Mouse (Mus musculus): Measurements from ENCODE around the gene Rela. TPM values are rescaled to one million over a fixed set of nuclear protein-coding genes. Genes with fewer than 3 reads are reported as not detected.
A peak's percentile ranks its signal among the peaks of the same experiment; 100 is the strongest.

Rela gene
- polyA plus RNA-seq, 1 experiment = 40.3 TPM

DNA sequence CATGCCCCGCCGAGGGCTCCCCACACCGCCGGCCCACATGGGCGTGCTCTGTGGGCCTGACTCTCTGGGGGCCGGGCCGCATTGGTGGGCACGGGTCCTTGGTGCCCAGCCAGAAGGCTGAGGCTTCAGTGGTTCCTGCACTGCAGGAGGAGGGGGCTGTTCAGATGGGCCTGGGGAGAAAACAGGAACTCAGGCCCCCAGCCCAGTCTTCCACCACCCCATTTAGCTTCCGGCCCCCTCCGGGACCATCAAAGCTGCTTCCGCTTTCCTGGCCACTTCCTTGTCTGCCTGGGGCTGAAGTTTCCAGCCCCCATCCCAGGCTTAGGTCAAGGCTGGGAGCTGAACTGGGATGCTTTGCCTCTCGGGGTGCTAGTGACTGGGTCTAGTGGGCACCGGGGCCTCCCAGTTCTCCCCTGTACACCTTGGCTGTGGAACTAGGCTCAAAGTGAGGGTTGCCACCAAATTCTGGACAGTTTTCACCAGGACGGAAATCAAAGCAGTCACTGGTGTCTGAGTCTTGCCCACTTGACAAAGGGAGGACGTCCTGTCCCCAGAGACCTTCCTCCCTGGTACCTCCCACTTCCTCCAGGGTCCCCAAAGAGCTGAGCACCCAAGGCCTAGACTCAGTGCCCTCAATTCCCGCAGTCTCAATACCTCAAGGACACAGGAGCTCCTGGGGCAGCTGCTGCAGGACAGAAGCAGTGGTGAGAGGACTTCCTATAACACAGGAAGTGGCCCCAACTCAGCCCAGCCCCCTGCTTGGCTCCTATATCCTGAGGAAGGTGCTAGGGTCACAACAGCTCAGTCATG, 23.9 kb downstream of the Rela start:
- H3K27ac ChIP-seq (ENCODE audit: insufficient read depth, low read length) = no peak overlapping the region
- H3K4me3 ChIP-seq (replicated peaks; ENCODE audit: insufficient read depth, low read depth, low read length) = no peak overlapping the region
- no peaks in the 10 kb centered on the region for H3K27me3 ChIP-seq (ENCODE audit: control insufficient read depth, insufficient read depth, low read length)
- TF ChIP-seq POLR2A (IDR thresholded peaks at IDR 0.05; ENCODE audit: borderline replicate concordance, insufficient read depth, low read length) (no peak), CTCF (IDR thresholded peaks at IDR 0.05; ENCODE audit: borderline replicate concordance, insufficient read depth, low read depth, low read length) (no peak)
- 80% methylated on average over 16 of the region's 16 CpGs for WGBS
- DNase-seq = no peak
- peaks cover 4% of the 10 kb centered on the region; the same call in 1 of the 2 replicates for H3K4me1 ChIP-seq (ENCODE audit: control insufficient read depth, insufficient read depth, low read length)

DNA sequence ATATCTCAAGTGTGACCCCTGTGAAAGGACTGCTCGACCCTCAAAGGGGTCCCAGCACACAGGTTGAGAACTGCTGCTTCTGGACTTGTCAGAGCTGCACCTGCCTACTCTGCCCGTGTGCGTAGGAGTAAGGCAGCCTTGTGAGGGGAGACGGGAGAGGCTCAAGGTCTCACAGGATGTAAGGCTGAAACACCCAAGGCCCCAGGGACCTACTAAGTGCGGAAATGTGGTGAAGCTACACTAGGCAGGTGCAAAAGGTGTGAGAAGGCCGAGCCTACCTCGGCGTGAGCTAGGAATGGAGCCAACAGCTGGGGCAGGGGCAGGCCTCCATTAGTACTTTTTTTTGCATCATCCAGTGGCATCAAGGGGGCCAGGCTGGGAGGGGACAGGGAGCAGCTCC, 25.0 kb downstream of the Rela start:
- TF ChIP-seq CTCF (IDR thresholded peaks at IDR 0.05; ENCODE audit: borderline replicate concordance, insufficient read depth, low read depth, low read length) = no peak
- no peak for TF ChIP-seq POLR2A (IDR thresholded peaks at IDR 0.05; ENCODE audit: borderline replicate concordance, insufficient read depth, low read length)
- Histone ChIP-seq H3K4me3 (replicated peaks; ENCODE audit: insufficient read depth, low read depth, low read length) (no peak overlapping the region), H3K4me1 (ENCODE audit: control insufficient read depth, insufficient read depth, low read length) (peaks cover 4% of the 10 kb centered on the region; the same call in 1 of the 2 replicates), H3K27me3 (ENCODE audit: control insufficient read depth, insufficient read depth, low read length) (no peaks in the 10 kb centered on the region), H3K27ac (ENCODE audit: insufficient read depth, low read length) (no peak overlapping the region)
- DNase-seq = no peak
- WGBS = 82% methylated on average over 8 of the region's 8 CpGs

DNA sequence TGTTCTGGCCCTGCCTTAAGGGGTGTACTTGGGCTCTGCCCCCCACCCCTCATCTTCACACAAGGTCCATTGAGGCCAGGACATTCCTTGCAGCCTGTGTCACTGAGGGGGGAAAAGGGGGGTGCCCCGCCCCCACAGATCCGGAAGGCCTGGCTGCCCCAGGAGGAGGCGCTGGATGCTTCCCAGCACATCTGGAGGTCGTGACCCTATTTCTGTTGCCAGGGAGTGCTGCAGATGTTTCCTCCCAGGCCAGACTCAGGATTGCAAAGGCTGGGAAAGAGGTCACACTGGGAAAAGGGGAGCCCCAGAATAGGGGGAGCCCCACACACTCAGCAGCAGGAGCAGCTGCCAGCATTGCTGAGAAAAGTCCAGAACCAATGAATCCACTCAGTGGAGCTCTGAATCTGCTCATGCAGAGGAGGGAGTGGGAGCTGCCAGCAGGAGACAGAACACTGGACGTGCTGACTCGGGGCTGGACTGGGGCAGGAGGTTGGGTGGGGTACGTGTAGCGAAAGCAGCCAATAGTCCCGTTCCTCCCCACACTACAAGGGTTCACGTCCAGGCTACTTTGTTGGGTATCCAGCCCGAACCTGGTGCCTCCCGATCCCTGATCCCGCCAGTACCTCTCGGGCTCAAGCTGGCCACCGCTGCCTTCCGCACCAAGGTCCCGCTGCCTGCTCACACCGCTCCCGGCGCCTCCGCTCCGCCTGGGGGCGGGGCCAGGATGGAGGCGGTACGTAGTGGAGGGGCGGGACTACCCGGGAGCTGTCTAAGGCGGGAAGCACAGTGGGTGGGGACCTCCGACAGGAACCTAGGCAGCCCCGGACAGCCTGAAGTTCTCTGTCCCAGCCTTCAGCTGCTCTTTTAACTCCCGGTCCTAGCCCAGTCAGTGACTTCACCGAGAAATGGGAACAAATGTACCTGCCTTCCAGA, 26.0 kb downstream of the Rela start, which contains the start of gene Sipa1:
Gene Sipa1, minus strand, starts transcription at position 727 of the 933 bp plus-strand sequence.
- Histone ChIP-seq H3K27me3 (ENCODE audit: control insufficient read depth, insufficient read depth, low read length) (no peaks in the 10 kb centered on the region), H3K4me3 (replicated peaks; ENCODE audit: insufficient read depth, low read depth, low read length) (peak within 1 kb of the TSS; percentile 4), H3K4me1 (ENCODE audit: control insufficient read depth, insufficient read depth, low read length) (peaks cover 4% of the 10 kb centered on the region; the same call in 1 of the 2 replicates), H3K27ac (ENCODE audit: insufficient read depth, low read length) (no peak within 1 kb of the TSS)
- TF ChIP-seq CTCF (IDR thresholded peaks at IDR 0.05; ENCODE audit: borderline replicate concordance, insufficient read depth, low read depth, low read length) (no peak), POLR2A (IDR thresholded peaks at IDR 0.05; ENCODE audit: borderline replicate concordance, insufficient read depth, low read length) (no peak)
- peak; percentile 66 to 68 for DNase-seq
- WGBS = 5% methylated on average over 32 of the region's 32 CpGs

DNA sequence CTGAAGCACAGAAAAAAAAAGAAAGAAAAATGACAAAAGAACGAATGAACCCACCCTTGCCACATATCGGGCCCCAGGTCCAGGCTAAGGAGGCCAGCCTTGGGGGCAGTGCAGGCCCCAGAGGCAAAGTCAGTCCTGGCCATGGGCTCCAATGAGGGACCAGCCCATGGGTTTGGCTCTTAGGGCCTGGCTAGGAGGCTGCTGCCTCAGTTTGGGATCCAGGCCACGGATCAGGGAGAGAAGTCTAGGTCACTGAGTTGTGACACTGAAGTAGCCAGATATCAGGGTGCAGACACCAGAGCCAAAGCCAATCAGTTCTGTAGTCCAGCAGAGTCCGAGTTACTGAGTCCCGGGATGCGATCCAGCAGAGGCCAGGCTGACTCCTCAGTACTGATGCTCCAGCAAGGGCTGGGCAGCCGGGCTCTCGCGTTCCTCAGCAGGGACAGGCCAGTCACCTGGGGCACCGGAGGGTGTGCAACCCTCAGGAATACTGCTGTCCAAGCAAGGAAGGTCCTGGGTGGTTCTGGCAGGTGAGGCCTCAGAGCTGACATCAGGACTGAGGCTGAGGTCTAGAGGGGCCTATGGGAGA, 27.5 kb downstream of the Rela start:
- H3K27me3 ChIP-seq (ENCODE audit: control insufficient read depth, insufficient read depth, low read length) = no peaks in the 10 kb centered on the region
- H3K27ac ChIP-seq (ENCODE audit: insufficient read depth, low read length) = no peak overlapping the region
- H3K4me1 ChIP-seq (ENCODE audit: control insufficient read depth, insufficient read depth, low read length) = peaks cover 4% of the 10 kb centered on the region; the same call in 1 of the 2 replicates
- no peak overlapping the region for H3K4me3 ChIP-seq (replicated peaks; ENCODE audit: insufficient read depth, low read depth, low read length)
- no peak for TF ChIP-seq POLR2A (IDR thresholded peaks at IDR 0.05; ENCODE audit: borderline replicate concordance, insufficient read depth, low read length)
- no peak for TF ChIP-seq CTCF (IDR thresholded peaks at IDR 0.05; ENCODE audit: borderline replicate concordance, insufficient read depth, low read depth, low read length)
- WGBS = 91% methylated on average over 10 of the region's 10 CpGs
- no peak for DNase-seq

DNA sequence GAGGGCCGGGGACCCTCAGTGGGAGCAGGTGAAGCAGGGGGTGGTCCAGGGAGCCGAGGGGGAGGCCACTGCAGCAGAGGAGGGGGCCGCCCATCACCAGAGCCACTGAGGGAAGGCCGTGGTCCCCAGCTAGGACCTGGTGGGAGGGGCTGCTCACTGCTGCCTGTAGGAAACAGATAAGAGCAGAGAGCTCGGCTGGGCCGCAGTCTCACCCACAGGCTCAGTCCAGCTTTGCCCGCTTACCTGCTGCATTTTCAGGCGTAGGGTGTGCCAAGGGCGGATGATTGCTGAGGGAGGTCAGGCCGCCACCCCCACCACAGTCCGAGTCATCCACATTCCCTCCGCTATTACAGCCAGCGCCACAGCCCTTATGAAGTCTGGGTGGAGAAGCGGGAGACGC, 28.2 kb downstream of the Rela start:
- H3K27ac ChIP-seq (ENCODE audit: insufficient read depth, low read length) = no peak overlapping the region
- TF ChIP-seq CTCF (IDR thresholded peaks at IDR 0.05; ENCODE audit: borderline replicate concordance, insufficient read depth, low read depth, low read length) (no peak), POLR2A (IDR thresholded peaks at IDR 0.05; ENCODE audit: borderline replicate concordance, insufficient read depth, low read length) (no peak)
- H3K4me3 ChIP-seq (replicated peaks; ENCODE audit: insufficient read depth, low read depth, low read length) = no peak overlapping the region
- no peaks in the 10 kb centered on the region for H3K27me3 ChIP-seq (ENCODE audit: control insufficient read depth, insufficient read depth, low read length)
- no peak for DNase-seq
- 89% methylated on average over 15 of the region's 15 CpGs for WGBS
- H3K4me1 ChIP-seq (ENCODE audit: control insufficient read depth, insufficient read depth, low read length) = peaks cover 4% of the 10 kb centered on the region; the same call in 1 of the 2 replicates

DNA sequence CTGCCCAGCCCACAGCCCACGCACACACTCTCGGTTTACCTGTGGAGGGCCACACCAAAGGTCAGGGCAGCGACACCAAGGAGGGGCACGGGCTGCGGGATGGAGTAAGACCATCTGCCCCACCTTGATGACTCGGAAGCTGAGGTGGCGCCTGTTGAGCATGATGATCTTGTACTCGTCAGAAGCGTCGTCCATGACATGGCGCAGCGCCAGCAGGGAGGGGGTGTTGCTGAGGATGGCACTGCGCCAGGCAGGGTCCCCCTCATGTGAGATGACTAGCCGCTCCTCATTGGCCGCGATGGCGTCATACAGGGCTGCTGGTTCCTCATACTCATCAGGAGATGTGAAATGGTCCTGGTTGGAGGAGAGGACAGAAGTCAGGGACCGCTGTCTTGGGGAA, 29.1 kb downstream of the Rela start:
- Histone ChIP-seq H3K4me3 (replicated peaks; ENCODE audit: insufficient read depth, low read depth, low read length) (no peak overlapping the region), H3K27ac (ENCODE audit: insufficient read depth, low read length) (no peak overlapping the region), H3K4me1 (ENCODE audit: control insufficient read depth, insufficient read depth, low read length) (peaks cover 4% of the 10 kb centered on the region; the same call in 1 of the 2 replicates), H3K27me3 (ENCODE audit: control insufficient read depth, insufficient read depth, low read length) (no peaks in the 10 kb centered on the region)
- TF ChIP-seq CTCF (IDR thresholded peaks at IDR 0.05; ENCODE audit: borderline replicate concordance, insufficient read depth, low read depth, low read length) (no peak), POLR2A (IDR thresholded peaks at IDR 0.05; ENCODE audit: borderline replicate concordance, insufficient read depth, low read length) (no peak)
- WGBS = 76% methylated on average over 18 of the region's 18 CpGs
- DNase-seq = no peak

DNA sequence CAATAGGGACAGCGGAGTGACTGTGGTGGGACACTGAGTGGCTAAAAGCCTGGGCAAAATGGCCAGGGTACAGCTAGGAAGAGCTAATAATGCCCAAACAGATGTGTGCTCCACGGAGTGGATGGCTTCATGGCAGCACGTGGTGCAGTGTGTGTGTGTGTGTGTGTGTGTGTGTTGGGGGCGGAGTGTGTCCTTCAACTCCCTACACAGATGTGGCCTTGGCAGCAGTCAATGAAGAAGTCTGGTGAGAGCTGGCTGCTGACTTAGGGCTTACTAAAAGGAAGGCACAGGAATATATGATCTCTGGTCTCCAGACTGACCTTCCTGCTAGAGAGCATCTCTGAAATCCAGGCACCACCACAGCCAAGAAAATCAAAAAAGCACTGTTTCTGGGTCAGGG, 31.1 kb downstream of the Rela start:
- H3K4me1 ChIP-seq (ENCODE audit: control insufficient read depth, insufficient read depth, low read length) = peaks cover 4% of the 10 kb centered on the region; the same call in 1 of the 2 replicates
- no peaks in the 10 kb centered on the region for H3K27me3 ChIP-seq (ENCODE audit: control insufficient read depth, insufficient read depth, low read length)
- 79% methylated on average over 4 of the region's 4 CpGs for WGBS
- no peak for DNase-seq
- no peak overlapping the region for H3K4me3 ChIP-seq (replicated peaks; ENCODE audit: insufficient read depth, low read depth, low read length)
- H3K27ac ChIP-seq (ENCODE audit: insufficient read depth, low read length) = no peak overlapping the region
- no peak for TF ChIP-seq CTCF (IDR thresholded peaks at IDR 0.05; ENCODE audit: borderline replicate concordance, insufficient read depth, low read depth, low read length)
- no peak for TF ChIP-seq POLR2A (IDR thresholded peaks at IDR 0.05; ENCODE audit: borderline replicate concordance, insufficient read depth, low read length)
